Mouse (Mus musculus) kidney, postnatal 4 days (tissue): ENCODE data around the gene Slu7.
A peak's percentile ranks its signal among the peaks of the same experiment; 100 is the strongest.

ENCODE experiments used
- DNase-seq, 2 experiments: peaks; one replicate each; pipeline ENCODE4 v3.0.0; 2021; ENCODE audit warnings: mixed read lengths in 2 of 2

Slu7 gene

DNA sequence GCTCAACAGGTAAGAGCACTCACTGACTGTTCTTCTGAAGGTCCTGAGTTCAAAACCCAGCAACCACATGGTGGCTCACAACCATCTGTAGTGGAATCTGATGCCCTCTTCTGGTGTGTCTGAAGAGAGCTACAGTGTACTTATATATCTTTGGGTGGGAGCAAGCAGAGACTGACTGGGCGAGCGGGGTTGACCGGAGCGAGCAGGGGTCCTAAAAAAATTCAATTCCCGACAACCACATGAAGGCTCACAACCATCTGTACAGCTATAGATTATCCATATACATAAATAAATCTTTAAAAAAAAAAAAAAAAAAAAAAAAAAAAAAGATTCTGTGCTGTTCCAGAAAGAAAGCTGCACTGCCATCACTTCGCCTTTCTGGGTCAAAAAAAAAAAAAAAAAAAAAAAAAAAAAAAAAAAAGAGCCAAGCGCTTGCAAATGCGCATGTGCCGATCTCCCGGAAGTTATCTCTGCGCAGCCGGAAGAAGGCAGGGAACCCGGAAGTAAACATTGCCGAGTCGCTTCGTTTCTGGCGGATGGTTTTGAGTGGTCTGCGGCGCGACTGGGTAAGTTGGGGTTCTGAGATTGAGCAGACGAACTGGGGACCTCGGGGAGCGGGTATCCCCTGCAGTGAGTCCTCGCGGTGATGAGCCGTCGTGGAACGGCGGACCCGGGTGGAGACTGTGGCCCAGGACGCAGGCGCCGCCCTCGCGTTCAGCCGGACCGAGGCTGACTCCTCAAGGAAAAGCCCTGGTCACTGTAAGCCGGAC lies at the start of gene Slu7:
Gene Slu7, plus strand, starts transcription at position 491 of the 770 bp plus-strand sequence.
- peak; percentile 79 to 88 for DNase-seq

DNA sequence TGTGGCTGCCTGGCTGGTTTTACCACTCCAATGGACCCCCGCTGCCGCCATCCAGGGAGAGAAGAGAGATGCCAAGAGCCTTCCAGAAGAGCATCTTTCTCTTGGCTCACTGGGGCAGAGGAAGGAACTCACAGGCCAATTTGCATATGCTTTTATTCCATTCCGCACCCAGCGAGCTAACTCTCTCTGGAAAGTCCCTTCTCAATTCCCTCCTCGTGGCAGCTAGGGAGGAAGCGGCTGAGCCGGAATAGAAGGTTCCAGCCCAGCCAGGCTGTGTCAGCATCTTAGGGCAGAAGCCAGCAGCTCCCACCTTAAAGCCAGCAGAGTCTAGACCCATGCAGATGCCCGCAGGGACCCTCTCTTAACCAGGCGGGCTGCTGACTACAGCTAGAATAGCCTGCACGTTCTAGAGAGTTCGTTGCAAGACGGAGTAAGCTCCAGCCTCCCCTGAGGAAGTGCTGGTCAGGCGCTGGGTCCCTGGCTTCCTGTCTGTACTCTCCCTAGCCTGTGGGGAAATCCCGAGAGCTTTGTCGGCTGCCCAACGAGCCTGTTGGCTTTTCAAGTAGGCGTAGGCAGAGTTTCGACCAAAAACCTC lies 48.4 kb upstream of the Slu7 start:
- DNase-seq: peak; percentile 69 to 80

DNA sequence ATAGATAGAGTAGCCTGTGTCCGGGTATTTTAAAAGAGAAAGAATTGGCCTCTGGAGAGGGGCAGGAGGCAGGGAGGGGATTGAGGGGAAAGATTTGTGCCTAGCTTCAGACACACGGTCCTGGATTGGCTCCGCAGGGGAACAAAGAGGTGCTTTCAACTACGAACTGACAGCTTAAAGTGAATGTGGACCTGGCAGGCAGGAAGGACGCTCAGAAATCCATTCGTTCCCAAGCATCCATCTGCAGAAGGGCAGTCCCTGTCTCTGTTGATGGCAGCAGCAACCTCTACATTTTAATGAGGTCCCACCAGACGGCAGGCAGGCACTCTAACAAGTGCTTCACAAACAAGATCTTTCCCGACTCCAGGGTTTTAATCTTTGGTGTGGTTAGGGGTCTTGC lies 47.8 kb upstream of the Slu7 start:
- DNase-seq: peak; percentile 8 to 27

DNA sequence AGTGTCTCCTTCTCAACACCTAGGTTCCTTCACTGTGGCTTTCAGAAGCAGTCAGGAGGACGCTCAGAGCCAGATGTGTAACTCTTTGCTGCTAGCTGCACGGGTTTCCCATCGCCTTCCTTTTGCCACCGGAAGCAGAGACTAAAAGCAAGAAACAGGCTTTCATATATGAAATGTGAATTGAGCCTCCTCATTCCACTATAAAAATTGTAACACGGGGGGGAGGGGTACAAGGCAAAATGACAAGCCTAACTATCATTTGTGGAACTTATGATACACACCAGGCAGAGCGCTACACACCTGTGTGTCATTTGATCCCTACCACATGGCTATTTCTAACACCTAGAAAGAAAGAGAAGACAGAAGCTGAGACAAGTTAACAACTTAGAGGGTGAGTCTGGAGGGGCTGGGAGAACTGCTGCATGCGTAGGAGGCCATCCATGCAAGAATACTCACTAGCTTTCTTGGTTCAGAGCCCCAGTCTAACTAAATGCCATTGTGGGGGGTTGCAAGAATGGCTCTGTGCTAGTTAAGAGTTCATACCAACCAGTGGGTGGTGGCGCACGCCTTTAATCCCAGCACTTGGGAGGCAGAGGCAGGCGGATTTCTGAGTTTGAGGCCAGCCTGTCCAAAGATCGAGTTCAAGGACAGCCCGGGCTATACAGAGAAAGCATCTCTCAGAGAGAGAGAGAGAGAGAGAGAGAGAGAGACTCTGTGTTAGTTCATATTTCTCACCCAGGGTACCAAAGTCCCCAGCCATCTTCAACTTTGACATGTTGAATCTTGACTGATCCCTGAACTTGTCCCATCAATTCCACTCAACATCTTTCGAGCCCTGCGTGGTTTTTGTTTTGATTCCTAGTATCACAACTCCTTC lies 46.3 kb upstream of the Slu7 start:
- DNase-seq: no peak

DNA sequence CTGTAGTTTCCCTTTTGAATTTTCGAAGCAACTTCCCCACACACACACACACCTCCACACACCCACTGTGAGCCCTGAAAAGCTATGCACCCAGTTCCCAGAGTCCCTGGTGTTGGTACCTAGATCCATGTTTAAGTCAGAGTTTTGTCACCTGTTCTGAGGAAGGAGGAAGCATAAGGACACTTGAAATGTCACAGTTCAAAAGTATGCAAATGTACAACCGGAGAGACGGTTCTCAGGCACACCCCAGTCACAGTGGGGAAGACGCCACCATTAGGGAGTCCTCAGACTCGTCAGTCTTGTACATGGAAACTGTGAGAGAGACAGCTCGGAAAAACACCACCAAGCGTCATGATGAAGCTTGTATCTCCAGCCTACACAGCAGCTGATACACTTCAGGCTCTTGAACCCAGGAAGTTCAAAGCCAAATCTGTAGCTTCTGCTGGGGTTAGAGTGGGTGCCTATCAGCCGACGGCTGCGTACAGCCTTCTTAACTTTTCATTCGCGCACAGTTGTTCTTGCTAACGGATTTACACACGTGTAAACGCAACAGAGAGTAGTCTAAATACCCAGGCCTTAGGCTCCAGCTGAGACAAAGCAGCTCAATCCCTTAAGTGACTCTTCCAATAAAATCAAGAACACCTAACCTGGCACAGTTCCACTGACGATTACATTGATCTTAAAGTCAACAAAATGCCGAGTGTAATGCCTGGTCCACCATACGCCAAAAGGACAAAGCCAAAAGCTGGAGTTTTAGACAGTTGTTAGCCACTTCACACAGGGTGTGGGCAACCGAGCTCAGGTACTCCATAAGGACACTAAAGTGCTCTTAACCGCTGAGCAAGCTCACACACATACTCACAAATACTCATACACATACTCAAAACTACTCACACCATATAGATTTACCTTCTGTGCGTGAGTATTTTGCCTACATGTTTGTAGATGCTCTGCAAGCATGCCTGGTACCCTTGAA lies 45.1 kb upstream of the Slu7 start:
- no peak for DNase-seq

DNA sequence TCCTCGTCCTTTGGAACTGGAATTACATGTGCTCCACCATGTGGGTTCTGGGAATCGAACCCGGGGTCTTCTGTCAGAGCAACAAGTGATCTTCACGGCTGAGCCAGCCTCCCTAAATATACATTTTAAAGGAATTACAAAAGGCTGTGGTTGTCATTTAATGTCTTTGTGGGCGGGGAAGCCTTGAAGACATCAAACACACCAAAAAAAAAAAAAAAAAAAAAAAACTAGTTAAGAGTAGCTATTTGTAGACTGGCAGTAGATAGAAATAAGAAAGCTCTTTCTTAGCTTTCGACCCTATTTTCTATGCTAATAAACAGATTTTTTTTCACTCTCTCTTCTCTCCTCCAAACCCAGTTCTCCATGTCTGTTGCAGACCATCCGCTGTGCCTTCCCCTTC lies 44.4 kb upstream of the Slu7 start:
- DNase-seq: no peak

DNA sequence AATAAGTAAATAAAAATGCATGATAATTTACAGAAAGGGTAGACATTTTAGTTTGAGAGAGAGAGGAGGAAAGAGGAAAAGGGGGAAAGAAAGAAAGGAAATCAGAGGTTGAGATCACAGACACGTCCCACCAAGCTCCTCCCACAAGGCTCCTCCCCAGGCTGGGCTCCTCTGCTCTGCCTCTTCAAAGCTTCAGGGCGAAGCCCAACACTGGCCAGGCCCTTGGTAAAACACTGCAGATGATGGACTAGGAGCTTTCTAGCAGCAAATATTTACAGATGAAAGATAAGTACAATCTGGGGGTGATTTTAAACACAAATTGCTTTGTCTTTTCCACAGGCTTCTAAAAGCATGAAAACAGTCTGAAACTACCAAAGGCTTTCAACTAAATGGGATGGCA lies 40.8 kb upstream of the Slu7 start:
- DNase-seq: no peak

DNA sequence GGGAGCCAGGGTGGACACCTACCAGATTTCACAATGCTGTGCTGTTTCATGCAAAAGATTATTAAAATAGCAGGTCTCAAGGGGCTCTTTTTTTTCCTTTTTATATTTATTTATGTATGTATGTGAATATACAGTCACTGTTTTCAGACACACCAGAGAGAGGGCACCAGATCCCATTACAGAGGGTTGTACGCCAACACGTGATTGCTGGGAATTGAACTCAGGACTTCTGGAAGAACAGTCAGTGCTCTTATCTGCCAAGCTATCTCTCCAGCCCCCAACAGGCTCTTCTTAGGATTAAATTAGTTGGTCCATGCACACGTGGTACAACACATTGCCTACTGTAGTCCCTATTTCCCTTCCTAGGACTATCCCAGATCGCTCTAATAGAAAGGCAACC lies 40.2 kb upstream of the Slu7 start:
- DNase-seq: no peak

DNA sequence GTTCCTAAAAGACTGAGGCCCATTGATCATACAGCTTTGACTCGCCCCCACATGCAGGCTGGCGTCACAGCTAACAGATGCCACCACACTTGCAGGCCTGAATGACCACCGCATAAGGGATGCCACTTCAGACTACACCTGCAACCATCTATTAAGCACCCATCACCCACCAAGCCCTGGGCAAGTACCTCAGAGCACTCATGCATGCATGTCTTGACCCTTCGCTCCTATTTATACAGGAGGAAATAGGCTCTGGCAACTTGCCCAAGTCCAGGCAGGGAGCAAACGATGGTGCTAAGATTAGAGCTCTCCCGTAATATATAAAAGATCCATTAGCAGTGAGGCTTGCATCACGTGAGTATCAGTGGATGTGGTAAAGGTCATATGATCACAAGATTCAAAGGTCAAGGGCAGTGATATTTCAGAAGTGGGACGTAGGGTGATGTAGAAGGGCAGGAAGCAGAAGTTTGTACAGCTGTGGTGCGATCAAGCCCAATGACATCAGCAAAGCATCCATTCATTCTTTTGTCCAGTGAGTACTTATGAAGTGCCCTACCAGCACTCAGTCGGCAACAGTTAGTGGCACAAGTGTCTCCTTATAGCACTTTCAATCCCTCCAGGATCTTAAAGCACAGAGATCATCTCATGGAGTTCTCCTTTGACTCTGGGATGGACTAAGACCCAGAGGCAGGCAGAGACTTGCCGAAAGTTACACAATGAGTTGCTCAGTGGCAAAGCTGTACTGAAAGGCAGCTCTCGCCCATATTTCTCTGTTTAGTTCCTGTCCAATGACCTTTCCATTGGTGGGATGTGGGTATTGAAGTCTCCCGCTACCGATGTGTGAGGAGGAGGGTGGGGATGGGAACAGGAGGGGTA lies 38.2 kb upstream of the Slu7 start:
- DNase-seq: peak; percentile 22 to 46

DNA sequence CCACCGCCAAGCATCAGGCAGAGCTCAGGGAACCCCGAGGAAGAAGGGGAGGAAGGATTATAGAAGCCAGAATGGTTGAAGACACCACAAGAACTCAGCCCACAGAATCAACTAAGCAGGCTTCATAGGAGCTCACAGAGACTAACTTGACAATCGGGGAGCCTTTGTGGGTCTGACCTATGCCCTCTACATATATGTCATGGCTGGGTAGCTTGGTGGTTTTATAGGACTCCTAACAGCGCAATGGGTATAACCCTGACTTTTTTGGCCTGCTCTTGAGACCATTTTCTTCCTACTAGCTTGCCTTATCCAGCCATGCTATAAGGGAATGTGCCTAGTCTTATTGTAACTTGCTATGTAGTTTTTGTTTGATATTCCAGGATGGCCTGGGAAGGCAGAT lies 37.3 kb upstream of the Slu7 start:
- DNase-seq: no peak

DNA sequence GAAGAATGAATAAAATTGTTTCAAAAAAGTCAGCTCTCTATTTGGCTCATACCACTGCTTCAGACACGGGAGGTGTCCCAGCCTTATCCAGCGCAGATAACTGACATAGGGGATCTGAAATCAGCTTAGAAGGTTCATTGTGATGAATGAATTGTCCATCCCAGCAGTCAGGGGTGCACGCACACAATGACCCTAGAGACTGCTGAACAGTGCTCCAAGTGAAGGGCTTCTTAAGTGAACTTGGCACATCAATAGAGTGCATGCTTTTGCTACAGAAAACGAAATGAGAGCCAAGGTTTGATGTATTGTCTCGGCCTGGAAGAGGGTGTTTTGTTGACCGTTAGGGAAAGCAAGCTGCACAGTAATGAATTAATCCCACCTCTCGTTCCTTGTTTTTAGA lies 36.9 kb upstream of the Slu7 start:
- no peak for DNase-seq

DNA sequence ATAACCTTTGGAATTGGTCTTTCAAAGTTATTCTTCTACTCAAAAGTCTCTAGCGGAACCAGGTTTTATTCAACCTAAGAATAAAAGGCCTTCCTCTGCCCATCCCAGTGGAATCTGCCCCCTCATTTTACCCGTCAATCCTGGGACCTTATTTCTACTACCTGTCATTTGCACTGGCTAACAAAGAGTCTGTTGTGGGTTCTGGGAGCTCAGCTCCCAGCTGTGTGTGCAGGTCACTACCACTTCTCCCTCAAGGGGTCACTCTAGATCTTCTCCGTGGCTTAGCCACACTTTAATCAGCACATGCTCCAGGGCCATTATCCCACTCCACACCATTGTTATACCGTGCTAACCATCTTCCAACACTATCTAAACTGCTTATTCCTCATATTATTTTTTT lies 34.2 kb upstream of the Slu7 start:
- peak; percentile 12 to 37 for DNase-seq

DNA sequence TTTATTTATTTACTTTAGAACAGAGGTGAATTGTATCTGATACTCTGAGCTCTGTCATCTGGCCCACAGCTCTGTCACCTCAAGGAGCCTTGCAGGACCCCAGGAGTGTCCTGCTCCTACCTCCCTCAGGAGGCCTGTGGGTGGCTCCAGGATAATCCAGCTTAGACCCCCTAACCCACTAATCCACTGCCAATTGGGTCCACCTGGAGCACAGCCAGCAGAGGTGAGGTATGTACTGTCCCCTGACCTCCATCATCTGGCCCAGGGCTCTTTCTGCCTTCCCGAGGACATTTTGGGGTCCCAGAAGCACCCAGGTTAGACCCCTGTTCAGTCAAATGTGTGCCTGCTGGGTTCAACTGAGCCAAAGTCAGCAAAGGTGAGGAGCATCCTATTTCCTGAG lies 33.4 kb upstream of the Slu7 start:
- DNase-seq: no peak

DNA sequence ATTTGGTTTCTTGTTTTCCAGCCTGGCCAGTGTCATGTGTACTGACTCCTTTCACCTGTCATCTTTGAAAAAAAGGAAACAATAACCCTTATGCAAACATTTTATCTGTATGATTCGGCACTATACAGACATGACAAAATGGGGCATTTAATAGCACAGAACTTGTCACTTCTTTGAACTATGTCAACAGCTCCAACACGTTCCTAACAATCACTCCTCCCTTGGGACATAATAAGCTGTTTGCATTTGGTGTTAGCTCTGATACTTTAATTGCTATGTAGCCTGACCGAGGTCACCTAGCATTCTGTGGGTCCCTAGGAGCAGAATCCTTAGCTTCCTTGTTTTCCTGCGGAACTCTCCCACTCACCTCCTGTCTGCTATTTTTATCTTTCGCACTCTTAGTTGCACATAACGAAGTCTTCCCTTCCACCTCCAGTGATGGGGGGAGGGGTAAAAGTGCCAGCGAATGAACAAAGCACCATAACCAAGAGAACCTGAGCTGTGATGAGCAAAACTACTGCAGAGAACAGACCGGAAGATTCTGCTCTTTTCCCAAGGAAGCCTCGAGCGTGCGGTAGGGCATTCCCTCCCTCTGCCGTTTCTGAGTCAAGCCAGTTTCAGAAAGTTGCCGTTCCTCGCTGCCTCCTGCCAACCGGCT lies 29.3 kb upstream of the Slu7 start:
- DNase-seq: no peak

DNA sequence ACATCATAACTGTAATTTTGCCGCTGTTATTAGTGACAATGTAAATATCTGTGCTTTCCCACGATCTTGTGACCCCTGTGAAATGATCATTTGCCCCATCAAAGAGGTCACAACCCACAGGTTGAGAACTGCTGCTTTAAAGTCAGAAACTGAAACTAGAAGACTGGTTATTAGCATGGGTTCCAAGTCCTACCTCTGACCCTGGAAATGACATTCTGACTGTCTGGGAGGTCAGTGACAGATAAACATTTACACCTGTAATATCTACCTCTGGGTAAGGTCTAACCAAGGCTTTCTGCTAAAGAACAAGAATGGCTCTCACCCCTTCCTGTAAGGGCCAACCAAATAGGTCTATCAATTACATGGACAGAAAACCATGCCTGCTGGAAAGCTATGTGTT lies 24.7 kb upstream of the Slu7 start:
- DNase-seq: no peak

DNA sequence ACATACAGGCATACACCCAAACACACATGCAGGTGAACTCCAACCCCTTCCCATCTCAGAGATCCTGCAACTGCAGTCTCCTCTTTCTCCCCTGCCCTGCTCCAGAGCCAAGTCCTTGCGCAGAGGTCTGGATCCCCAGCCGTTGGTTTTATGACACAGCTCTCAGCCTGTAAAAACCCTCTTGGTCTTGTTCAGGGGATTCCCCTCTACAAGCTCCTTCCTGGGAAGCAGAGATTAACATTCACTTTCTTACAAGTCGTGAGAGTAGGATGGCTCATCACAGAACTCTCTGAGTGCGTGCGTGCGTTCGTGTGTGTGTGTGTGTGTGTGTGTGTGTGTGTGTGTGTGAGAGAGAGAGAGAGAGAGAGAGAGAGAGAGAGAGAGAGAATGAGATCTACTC lies 23.3 kb upstream of the Slu7 start:
- DNase-seq: no peak

DNA sequence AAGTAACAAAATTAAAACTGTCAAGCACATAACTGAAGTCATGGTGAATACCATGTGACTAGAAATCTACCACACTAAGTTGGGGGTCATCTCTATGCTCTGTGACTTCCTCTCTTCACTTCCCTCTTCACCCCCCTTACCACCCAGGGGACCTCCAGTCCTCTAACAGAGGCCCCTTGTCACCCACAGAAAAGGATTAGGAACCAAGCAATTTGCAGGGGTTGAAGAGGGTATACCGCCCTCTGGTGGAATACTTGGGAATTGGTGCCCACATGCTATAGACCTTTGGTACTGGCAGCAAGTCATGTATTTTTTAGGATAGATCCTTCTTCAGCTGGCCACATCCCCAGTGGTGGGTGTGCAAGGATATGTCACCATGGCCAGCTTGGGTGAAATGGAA lies 22.1 kb upstream of the Slu7 start:
- DNase-seq: peak; percentile 82 to 83

DNA sequence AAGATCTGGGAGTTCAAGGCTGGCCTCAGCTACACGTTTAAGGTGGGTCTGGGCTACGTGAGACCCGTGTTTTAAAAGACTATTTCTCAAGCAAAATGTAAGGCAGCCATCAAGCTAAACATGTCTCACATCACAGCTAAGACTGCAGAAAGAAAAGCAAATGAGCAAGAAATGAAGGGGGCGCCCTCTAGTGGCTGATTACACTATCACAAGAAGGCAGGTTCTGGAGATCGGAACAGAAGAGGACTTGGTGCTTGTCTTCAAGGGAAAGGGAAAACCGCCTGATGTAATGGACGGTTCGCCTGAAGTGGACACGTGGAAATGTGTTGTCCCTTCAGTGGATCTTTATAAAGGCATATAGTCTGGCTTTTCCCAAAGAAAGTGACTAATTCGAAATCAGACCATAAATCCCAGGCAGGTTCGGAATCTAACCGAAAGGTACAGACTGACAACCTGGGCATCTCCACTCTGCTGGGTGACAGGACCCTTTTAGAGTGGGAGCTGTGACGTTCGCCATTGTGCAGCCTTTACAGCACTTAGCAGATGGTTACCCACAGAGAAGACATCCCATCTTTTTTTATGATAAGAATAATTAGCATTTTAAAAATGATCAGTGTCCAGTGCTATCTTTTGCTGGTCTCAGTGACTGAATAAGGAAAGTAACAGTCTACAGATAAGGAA lies 20.6 kb upstream of the Slu7 start:
- peak; percentile 85 to 88 for DNase-seq

DNA sequence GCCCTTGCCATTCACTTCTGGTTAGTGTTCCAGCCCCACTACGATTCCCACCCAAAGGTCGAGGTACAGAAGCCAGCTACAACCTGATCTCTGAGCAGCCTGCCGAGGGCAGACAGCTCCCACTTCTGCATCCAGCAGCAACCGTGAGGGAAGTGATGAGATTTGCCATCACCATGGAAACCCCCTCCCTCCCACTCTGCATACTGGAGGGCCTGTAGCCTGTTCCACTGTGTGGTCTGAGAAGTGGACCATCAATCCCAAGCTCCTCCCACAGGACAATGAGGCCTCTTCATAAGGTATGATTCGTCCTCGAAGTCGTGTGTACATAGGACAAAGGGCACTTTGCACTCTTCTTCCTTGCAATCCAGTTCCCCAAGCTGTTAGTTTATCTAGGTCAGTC lies 16.3 kb upstream of the Slu7 start:
- DNase-seq: peak in 1 of 2 experiments; percentile 12

DNA sequence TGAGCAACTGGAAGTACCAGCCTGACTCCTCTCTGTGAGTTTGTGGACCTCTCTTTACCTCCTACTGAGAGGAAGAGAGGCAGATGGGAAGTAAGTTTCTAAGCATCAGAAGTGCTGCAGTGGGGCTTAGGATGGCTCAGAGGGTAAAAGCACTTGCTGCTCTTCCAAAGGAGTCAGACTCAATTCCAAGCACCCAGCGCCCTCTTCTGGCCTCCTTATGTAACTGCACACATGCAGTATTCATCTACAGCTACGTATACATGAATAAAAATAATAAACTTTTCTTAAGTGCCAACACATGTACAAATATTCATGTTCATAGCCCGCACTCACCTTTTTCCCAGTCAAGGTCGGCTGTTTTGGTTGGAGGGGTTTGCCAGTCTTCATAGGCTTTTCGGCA lies 9.2 kb upstream of the Slu7 start:
- no peak for DNase-seq
